Mouse (Mus musculus) heart, embryonic 12.5 days (tissue): ENCODE results near the gene Cyth1. TPM values are rescaled to one million over a fixed set of nuclear protein-coding genes. Genes with fewer than 3 reads are reported as not detected.

Experiments used
- ATAC-seq: fragments of 200-750 bp; cut with Nextera tagmentation; 2 replicates; pipeline ENCODE4 v1.8.0; 2017; ENCODE audit warnings: moderate TSS enrichment, moderate library complexity; ENCODE audit not compliant: insufficient number of reproducible peaks, low FRiP score
- H3K27ac ChIP-seq: fragments of 300-500 bp; sonication (generic); 2 replicates; pipeline ENCODE4 v1.5.1; 2016; ENCODE audit warnings: mild to moderate bottlenecking, moderate library complexity; ENCODE audit not compliant: poor library complexity, severe bottlenecking
- H3K27me3 ChIP-seq: fragments of 300-500 bp; sonication (generic); replicated peaks from 2 replicates; pipeline ENCODE4 v1.6.1; 2016; ENCODE audit warnings: mild to moderate bottlenecking, moderate library complexity
- H3K36me3 ChIP-seq: fragments of 300-500 bp; sonication (generic); 2 replicates; pipeline ENCODE4 v1.6.1; 2016; ENCODE audit warnings: mild to moderate bottlenecking, moderate library complexity
- H3K4me1 ChIP-seq: fragments of 300-500 bp; sonication (generic); replicated peaks from 2 replicates; pipeline ENCODE4 v1.6.1; 2016; ENCODE audit warnings: mild to moderate bottlenecking
- H3K4me2 ChIP-seq: fragments of 300-500 bp; sonication (generic); 2 replicates; pipeline ENCODE4 v1.6.1; 2016; ENCODE audit warnings: mild to moderate bottlenecking, moderate library complexity
- H3K4me3 ChIP-seq: fragments of 300-500 bp; sonication (generic); 2 replicates; pipeline ENCODE4 v1.5.1; 2016; ENCODE audit warnings: mild to moderate bottlenecking
- H3K9ac ChIP-seq: fragments of 300-500 bp; sonication (generic); 2 replicates; pipeline ENCODE4 v1.6.1; 2016; ENCODE audit warnings: mild to moderate bottlenecking, moderate library complexity
- H3K9me3 ChIP-seq: fragments of 300-500 bp; sonication (generic); replicated peaks from 2 replicates; pipeline ENCODE4 v1.6.1; 2016; ENCODE audit warnings: mild to moderate bottlenecking, moderate library complexity
- WGBS: fragments of 180-500 bp; shearing (Covaris S2); methylation state at CpG from one replicate; pipeline ENCODE4 v1.1.7; 2016; 5-methylcytosine and 5-hydroxymethylcytosine counted together
- polyA plus RNA-seq: library from polyadenylated mRNA; unstranded; fragments of >200 nt; fragmentation: Nextera tagmentation; extraction: Ambion mirVana; gene quantifications from 2 replicates; pipeline ENCODE4 v1.2.1, GENCODE M21; 2016

Cyth1 gene
- polyA plus RNA-seq = 20.6 and 21.1 TPM in 2 replicates

DNA sequence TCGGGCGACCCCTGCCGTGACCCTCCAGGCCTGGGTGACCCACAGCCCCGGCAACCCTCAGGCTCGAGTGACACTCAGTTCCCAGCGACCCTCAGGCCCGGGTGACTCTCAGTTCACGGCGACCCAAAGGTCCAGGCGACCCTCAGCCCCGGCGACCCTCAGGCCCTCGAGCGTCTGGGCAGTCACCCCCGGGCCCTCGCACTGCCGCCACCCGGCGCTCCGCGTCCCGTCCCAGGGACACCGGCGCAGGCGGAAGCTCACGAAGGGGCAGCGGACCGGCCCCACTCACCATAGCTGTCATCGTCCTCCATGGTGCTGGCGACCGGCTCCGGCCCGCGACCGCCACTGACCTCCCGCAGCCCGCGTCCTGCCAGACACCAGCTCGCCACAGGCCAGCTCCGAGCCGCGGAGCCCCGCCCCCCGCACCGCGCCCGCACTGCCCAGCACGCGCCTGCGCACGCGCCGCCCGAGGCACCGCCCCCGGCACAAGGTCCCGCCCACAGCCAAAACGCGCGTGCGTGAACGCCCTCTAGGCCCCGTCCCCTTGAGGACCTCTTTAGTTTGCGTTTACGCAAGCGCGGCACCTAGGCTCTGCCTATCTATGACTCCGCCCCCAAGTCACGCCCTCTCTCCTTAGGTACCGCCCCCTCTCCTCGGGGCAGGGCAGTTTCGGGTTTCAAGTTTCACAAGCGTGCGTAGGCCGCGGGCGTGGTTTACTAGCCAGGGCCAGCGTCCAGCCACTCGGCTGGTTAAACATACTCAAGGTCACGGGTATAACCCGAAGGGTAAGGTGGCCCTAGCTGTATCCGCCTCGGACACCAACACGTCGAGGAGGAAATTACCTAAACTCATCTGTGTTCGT lies at the start of gene Cyth1:
Gene Cyth1, minus strand, starts transcription at position 443 of the 862 bp plus-strand sequence.
- Histone ChIP-seq H3K9me3 (no peaks in the 10 kb centered on the region), H3K9ac (peak within 1 kb of the TSS; percentile 93), H3K4me1 (peaks cover 26% of the 10 kb centered on the region), H3K27me3 (no peaks in the 10 kb centered on the region), H3K27ac (peak within 1 kb of the TSS; percentile 88), H3K4me2 (peak within 1 kb of the TSS; percentile 81), H3K4me3 (peak within 1 kb of the TSS; percentile 86), H3K36me3 (no peaks in the 10 kb centered on the region)
- WGBS = under 1% methylated on average over 86 of the region's 86 CpGs
- peak; percentile 97 for ATAC-seq

- no peak overlapping the region for H3K9ac ChIP-seq
- H3K27ac ChIP-seq = no peak overlapping the region
- no peak overlapping the region for H3K4me2 ChIP-seq
- no peak overlapping the region for H3K4me3 ChIP-seq
- peaks cover 12% of the 10 kb centered on the region for H3K36me3 ChIP-seq
- no peaks in the 10 kb centered on the region for H3K4me1 ChIP-seq
- 74% methylated on average over 3 of the region's 3 CpGs for WGBS
- no peak for ATAC-seq
- H3K27me3 ChIP-seq = no peaks in the 10 kb centered on the region
- H3K9me3 ChIP-seq = no peaks in the 10 kb centered on the region
Measured at GRCm38 (mm10) chr11:118297967-118298366, 49.6 kb upstream of the Cyth1 start.

DNA sequence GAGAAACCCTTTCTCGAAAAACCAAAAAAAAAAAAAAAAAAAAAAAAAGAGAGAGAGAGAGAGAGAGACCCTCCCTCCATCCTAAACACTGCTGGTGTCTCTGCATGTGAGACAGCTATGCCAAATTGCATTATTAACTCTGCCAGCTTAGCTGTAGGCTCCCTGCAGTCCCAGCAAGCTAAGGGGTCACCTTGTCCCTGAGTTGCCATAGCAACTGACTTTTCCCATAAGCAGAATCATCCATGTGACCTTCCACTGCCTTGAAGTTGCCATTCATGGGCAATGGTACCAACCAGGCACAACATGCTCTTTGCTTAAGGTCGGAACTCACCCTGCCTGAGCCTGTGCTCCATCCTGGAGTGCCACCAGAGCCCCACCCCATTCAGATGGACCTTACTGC lies 46.6 kb upstream of the Cyth1 start:
- WGBS = 64% methylated on average over 2 of the region's 2 CpGs
- H3K27ac ChIP-seq = no peak overlapping the region
- H3K4me1 ChIP-seq = peaks cover 4% of the 10 kb centered on the region
- H3K4me2 ChIP-seq = no peak overlapping the region
- H3K36me3 ChIP-seq = no peaks in the 10 kb centered on the region
- no peak overlapping the region for H3K4me3 ChIP-seq
- no peaks in the 10 kb centered on the region for H3K9me3 ChIP-seq
- H3K27me3 ChIP-seq = no peaks in the 10 kb centered on the region
- no peak overlapping the region for H3K9ac ChIP-seq
- ATAC-seq = no peak

DNA sequence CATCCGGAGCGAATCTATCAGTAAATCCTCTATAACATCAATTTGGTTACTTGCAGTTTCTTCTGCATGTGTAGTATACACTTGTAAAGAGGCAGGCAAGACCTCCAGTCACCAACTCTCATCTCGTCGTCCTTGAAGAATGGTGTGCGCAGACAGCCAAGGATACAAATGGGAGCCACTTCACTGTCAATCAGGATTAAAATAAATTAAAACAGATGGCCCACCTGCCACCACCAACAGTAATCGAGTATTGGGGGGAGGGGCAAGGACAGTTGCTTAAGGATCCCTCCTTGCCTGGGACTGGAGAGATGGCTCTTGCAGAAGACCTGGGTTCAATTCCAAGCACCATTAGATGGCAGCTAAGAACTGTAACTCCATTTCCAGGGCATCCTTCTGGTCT lies 44.3 kb upstream of the Cyth1 start:
- H3K36me3 ChIP-seq = peaks cover 2% of the 10 kb centered on the region
- peaks cover 14% of the 10 kb centered on the region for H3K4me1 ChIP-seq
- no peaks in the 10 kb centered on the region for H3K9me3 ChIP-seq
- no peak overlapping the region for H3K9ac ChIP-seq
- ATAC-seq = no peak
- H3K27me3 ChIP-seq = no peaks in the 10 kb centered on the region
- H3K4me2 ChIP-seq = no peak overlapping the region
- H3K4me3 ChIP-seq = no peak overlapping the region
- no peak overlapping the region for H3K27ac ChIP-seq
- WGBS = 58% methylated on average over 6 of the region's 6 CpGs

GRCm38 (mm10) chr11:118289999-118290889 lies 41.9 kb upstream of the Cyth1 start, which contains the start of gene Usp36:
TSS of gene Usp36 (minus strand) at chr11:118290244.
- Histone ChIP-seq H3K36me3 (peaks cover 26% of the 10 kb centered on the region), H3K4me3 (peak within 1 kb of the TSS; percentile 75), H3K27me3 (no peaks in the 10 kb centered on the region), H3K4me2 (peak within 1 kb of the TSS; percentile 77), H3K9me3 (no peaks in the 10 kb centered on the region), H3K9ac (peak within 1 kb of the TSS; percentile 89), H3K4me1 (peaks cover 14% of the 10 kb centered on the region), H3K27ac (peak within 1 kb of the TSS; percentile 83)
- 1% methylated on average over 68 of the region's 68 CpGs for WGBS
- ATAC-seq = peak; percentile 99

DNA sequence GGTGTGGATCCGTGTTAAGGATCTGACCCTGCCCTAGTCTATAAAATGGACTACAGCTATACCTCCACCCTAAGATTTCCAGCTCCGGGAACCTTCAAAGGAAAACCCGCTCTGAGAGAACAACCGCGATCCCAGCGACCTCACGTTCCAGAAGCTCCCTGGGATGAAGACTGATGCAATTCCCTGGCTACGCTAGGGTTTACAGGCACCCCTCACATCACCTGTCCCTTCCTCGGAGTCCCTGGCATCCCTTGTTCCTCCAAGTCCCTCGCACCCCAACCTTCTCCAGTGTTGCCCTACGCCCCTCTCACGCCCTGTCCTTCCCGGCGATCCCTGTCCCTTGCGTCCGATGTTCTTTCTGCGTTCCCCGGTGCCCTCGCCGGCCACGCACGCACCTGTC lies 41.2 kb upstream of the Cyth1 start:
- H3K4me1 ChIP-seq = peaks cover 14% of the 10 kb centered on the region
- no peaks in the 10 kb centered on the region for H3K9me3 ChIP-seq
- H3K27ac ChIP-seq = peak overlapping the region; percentile 70
- H3K4me2 ChIP-seq = peak overlapping the region; percentile 77
- no peaks in the 10 kb centered on the region for H3K27me3 ChIP-seq
- peaks cover 33% of the 10 kb centered on the region for H3K36me3 ChIP-seq
- peak; percentile 12; the same call in 1 of the 2 replicates for ATAC-seq
- peak overlapping the region; percentile 89 for H3K9ac ChIP-seq
- H3K4me3 ChIP-seq = peak overlapping the region; percentile 75
- WGBS = 0% methylated on average over 22 of the region's 22 CpGs

DNA sequence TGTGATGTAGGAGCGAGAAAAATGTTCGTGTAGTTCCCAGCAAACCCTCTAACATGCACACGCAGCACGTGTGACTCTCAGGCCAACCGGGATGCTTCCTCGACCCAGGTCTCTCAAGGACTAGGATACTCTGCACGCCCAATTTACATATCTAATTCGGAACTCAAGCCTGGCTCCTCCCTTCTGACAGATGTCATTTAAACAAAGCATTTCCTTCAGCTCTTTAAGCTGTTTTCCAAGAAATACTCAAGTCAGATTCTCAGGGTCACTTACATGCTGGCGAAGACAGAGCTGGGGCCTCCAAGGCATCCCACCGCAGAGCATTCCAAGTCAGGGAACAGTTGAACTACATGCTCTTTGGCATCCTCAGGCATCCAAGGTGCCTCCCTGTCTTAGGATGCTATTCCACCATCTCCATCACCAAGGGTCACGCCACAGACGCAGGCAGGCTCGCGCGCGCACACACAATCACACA lies 40.7 kb upstream of the Cyth1 start:
- peak overlapping the region; percentile 70; the same call in 1 of the 2 replicates for H3K27ac ChIP-seq
- H3K9ac ChIP-seq = peak overlapping the region; percentile 89
- no peaks in the 10 kb centered on the region for H3K27me3 ChIP-seq
- H3K4me1 ChIP-seq = peaks cover 14% of the 10 kb centered on the region
- ATAC-seq = no peak
- 2% methylated on average over 16 of the region's 16 CpGs for WGBS
- H3K36me3 ChIP-seq = peaks cover 37% of the 10 kb centered on the region
- H3K4me3 ChIP-seq = peak overlapping the region; percentile 75
- H3K9me3 ChIP-seq = no peaks in the 10 kb centered on the region
- peak overlapping the region; percentile 77 for H3K4me2 ChIP-seq

DNA sequence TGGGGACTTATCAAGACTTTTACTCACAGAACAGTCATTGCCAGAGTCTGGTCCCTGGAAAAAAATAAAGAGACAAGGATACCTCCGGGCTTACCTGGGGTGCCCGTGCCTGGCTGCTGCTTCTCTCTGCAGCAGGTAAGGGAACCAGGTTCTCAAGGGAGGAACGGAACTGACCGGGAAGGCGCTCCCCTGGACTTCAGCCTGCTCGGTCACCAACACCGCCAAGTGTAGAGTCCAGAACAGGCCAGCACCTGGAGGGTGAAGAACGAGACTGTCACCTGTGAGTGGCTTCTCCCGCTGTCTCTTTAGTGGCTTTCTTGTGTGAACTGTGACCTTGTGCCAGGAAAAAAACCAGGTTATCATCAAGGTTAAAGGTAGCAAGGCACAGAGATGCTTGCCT lies 39.2 kb upstream of the Cyth1 start:
- H3K27me3 ChIP-seq = no peaks in the 10 kb centered on the region
- peaks cover 14% of the 10 kb centered on the region for H3K4me1 ChIP-seq
- H3K4me2 ChIP-seq = no peak overlapping the region
- no peak for ATAC-seq
- peaks cover 52% of the 10 kb centered on the region for H3K36me3 ChIP-seq
- H3K9ac ChIP-seq = no peak overlapping the region
- 91% methylated on average over 9 of the region's 9 CpGs for WGBS
- no peak overlapping the region for H3K27ac ChIP-seq
- no peaks in the 10 kb centered on the region for H3K9me3 ChIP-seq
- H3K4me3 ChIP-seq = no peak overlapping the region

- no peak for ATAC-seq
- Histone ChIP-seq H3K9ac (no peak overlapping the region), H3K27me3 (no peaks in the 10 kb centered on the region), H3K9me3 (no peaks in the 10 kb centered on the region), H3K27ac (no peak overlapping the region), H3K36me3 (peaks cover 64% of the 10 kb centered on the region), H3K4me1 (peaks cover 14% of the 10 kb centered on the region), H3K4me3 (no peak overlapping the region), H3K4me2 (no peak overlapping the region)
- 90% methylated on average over 9 of the region's 9 CpGs for WGBS
Measured at GRCm38 (mm10) chr11:118286434-118286833, 38.0 kb upstream of the Cyth1 start.

DNA sequence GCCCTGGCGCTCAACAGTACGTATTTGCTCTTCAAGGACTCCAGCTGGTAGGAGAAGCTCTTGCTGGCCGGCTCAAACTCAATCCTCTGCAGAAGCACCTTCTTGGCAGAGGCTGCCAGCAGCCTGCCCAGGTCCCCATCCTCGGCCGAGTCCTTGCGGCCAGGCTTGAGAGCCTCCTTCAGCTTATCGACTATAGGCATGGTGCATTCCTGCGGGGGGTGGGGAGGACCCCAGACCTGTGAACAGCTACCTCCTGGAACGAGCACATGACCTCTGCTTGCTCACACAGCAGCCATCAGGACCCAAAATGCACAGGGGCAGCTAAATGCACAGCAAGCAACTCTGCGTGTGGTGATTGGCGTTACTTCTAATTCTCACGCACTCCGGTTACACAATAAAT lies 37.4 kb upstream of the Cyth1 start:
- WGBS = 80% methylated on average over 13 of the region's 13 CpGs
- H3K9ac ChIP-seq = no peak overlapping the region
- no peaks in the 10 kb centered on the region for H3K27me3 ChIP-seq
- no peak overlapping the region for H3K27ac ChIP-seq
- H3K4me1 ChIP-seq = peaks cover 14% of the 10 kb centered on the region
- H3K4me3 ChIP-seq = no peak overlapping the region
- H3K4me2 ChIP-seq = no peak overlapping the region
- no peaks in the 10 kb centered on the region for H3K9me3 ChIP-seq
- peaks cover 70% of the 10 kb centered on the region for H3K36me3 ChIP-seq
- ATAC-seq = no peak

GRCm38 (mm10) chr11:118280218-118280617 lies 31.8 kb upstream of the Cyth1 start:
- H3K4me2 ChIP-seq = no peak overlapping the region
- H3K9ac ChIP-seq = no peak overlapping the region
- ATAC-seq = no peak
- no peaks in the 10 kb centered on the region for H3K9me3 ChIP-seq
- H3K4me3 ChIP-seq = no peak overlapping the region
- H3K36me3 ChIP-seq = peaks cover 100% of the 10 kb centered on the region
- H3K4me1 ChIP-seq = no peaks in the 10 kb centered on the region; the same call in 1 of the 2 replicates
- no peaks in the 10 kb centered on the region for H3K27me3 ChIP-seq
- H3K27ac ChIP-seq = no peak overlapping the region
- WGBS = 87% methylated on average over 3 of the region's 3 CpGs
